Mouse (Mus musculus) cortical plate, adult 2 months (tissue): ENCODE data around the gene Cryl1.

ENCODE experiments used
- CTCF ChIP-seq: fragments of 200-500 bp; IDR thresholded peaks from 2 replicates; pipeline ENCODE4 v1.5.1; 2011; ENCODE audit warnings: mild to moderate bottlenecking, control low read depth, low read length; ENCODE audit not compliant: insufficient read depth; ENCODE audit errors: extremely low read depth
- POLR2A ChIP-seq: fragments of 200-500 bp; IDR thresholded peaks from 2 replicates; pipeline ENCODE4 v1.6.1; 2011; ENCODE audit warnings: mild to moderate bottlenecking, low read length, control low read depth; ENCODE audit not compliant: insufficient read depth; ENCODE audit errors: extremely low read depth

DNA sequence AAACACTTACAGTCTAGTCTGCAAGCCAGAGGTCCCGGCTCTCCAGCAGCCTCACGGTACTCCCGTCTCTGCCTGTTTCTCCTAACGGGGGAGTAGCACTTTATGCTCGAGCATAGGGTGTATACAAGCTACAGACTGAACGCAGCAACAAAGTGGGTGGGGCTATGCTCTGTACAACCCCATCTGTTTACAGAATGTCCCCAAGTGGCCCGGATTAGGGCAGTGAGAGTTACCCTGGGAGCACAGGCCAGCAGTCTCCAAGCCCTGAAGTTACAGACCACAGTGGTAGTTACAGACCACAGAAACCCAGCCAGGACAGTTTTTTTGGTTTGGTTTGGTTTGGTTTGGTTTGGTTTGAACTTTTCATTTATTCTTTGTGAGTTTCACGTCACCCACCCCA, 22.3 kb downstream of the Cryl1 start:
- TF ChIP-seq CTCF (no peak), POLR2A (no peak)
